Mouse (Mus musculus): ENCODE data around the gene Krt84. TPM values are rescaled to one million over a fixed set of nuclear protein-coding genes. Genes with fewer than 3 reads are reported as not detected.
A peak's percentile ranks its signal among the peaks of the same experiment; 100 is the strongest.
"Not testable (repeated sequence)": the region's sequence is repeated elsewhere in the genome, so short reads cannot be mapped to it uniquely, and the experiment has no call there.

The Krt84 gene
- polyA plus RNA-seq, 1 experiment from 2014 or later: not detected

- not testable (repeated sequence) for H3K4me1 ChIP-seq (ENCODE audit: control insufficient read depth, insufficient read depth, low read length); H3K4me2 ChIP-seq (ENCODE audit: low read depth, low read length); ATAC-seq (ENCODE audit: low read depth); H3K27ac ChIP-seq (replicated peaks; ENCODE audit: low read depth, low read length); H3K36me3 ChIP-seq (ENCODE audit: control insufficient read depth, insufficient read depth, low read length); H3K4me3 ChIP-seq (ENCODE audit: low read depth, low read length); H3K9me3 ChIP-seq (ENCODE audit: control insufficient read depth, low read length); DNase-seq (ENCODE audit: low spot score); H3K9ac ChIP-seq (ENCODE audit: low read depth, low read length); H3K27me3 ChIP-seq (replicated peaks; ENCODE audit: control insufficient read depth, insufficient read depth, low read length)
- WGBS: 73% methylated on average over 2 of the region's 2 CpGs
Observed at GRCm38 (mm10) chr15:101517161-101517560, 15.5 kb downstream of the Krt84 start, which contains the start of gene Gm49425. TSS of gene Gm49425 (minus strand) at chr15:101517261.

GRCm38 (mm10) chr15:101508247-101508646 lies 24.4 kb downstream of the Krt84 start:
- Histone ChIP-seq H3K4me3 (ENCODE audit: low read depth, low read length) (no peak overlapping the region), H3K4me1 (ENCODE audit: control insufficient read depth, insufficient read depth, low read length) (no peaks in the 10 kb centered on the region), H3K4me2 (ENCODE audit: low read depth, low read length) (no peak overlapping the region), H3K9me3 (ENCODE audit: control insufficient read depth, low read length) (no peaks in the 10 kb centered on the region), H3K27me3 (replicated peaks; ENCODE audit: control insufficient read depth, insufficient read depth, low read length) (no peaks in the 10 kb centered on the region), H3K9ac (ENCODE audit: low read depth, low read length) (no peak overlapping the region), H3K27ac (replicated peaks; ENCODE audit: low read depth, low read length) (no peak overlapping the region), H3K36me3 (ENCODE audit: control insufficient read depth, insufficient read depth, low read length) (no peaks in the 10 kb centered on the region)
- 63% methylated on average over 9 of the region's 9 CpGs for WGBS
- DNase-seq (ENCODE audit: low spot score) (peak; percentile 42), ATAC-seq (ENCODE audit: low read depth) (no peak)

GRCm38 (mm10) chr15:101506896-101507758 lies 25.5 kb downstream of the Krt84 start:
- Histone ChIP-seq H3K9me3 (ENCODE audit: control insufficient read depth, low read length) (no peaks in the 10 kb centered on the region), H3K27ac (replicated peaks; ENCODE audit: low read depth, low read length) (no peak overlapping the region), H3K4me1 (ENCODE audit: control insufficient read depth, insufficient read depth, low read length) (no peaks in the 10 kb centered on the region), H3K4me2 (ENCODE audit: low read depth, low read length) (no peak overlapping the region), H3K36me3 (ENCODE audit: control insufficient read depth, insufficient read depth, low read length) (no peaks in the 10 kb centered on the region), H3K27me3 (replicated peaks; ENCODE audit: control insufficient read depth, insufficient read depth, low read length) (no peaks in the 10 kb centered on the region), H3K9ac (ENCODE audit: low read depth, low read length) (no peak overlapping the region), H3K4me3 (ENCODE audit: low read depth, low read length) (no peak overlapping the region)
- no peak for ATAC-seq (ENCODE audit: low read depth)
- no peak for DNase-seq (ENCODE audit: low spot score)
- 42% methylated on average over 14 of the region's 14 CpGs for WGBS

- no peaks in the 10 kb centered on the region for H3K27me3 ChIP-seq (replicated peaks; ENCODE audit: control insufficient read depth, insufficient read depth, low read length)
- ATAC-seq (ENCODE audit: low read depth): no peak
- no peak overlapping the region for H3K9ac ChIP-seq (ENCODE audit: low read depth, low read length)
- H3K27ac ChIP-seq (replicated peaks; ENCODE audit: low read depth, low read length): no peak overlapping the region
- DNase-seq (ENCODE audit: low spot score): peak; percentile 22
- no peak overlapping the region for H3K4me3 ChIP-seq (ENCODE audit: low read depth, low read length)
- H3K4me1 ChIP-seq (ENCODE audit: control insufficient read depth, insufficient read depth, low read length): no peaks in the 10 kb centered on the region
- H3K9me3 ChIP-seq (ENCODE audit: control insufficient read depth, low read length): no peaks in the 10 kb centered on the region
- 69% methylated on average over 2 of the region's 2 CpGs for WGBS
- H3K36me3 ChIP-seq (ENCODE audit: control insufficient read depth, insufficient read depth, low read length): no peaks in the 10 kb centered on the region
- no peak overlapping the region for H3K4me2 ChIP-seq (ENCODE audit: low read depth, low read length)
Observed at GRCm38 (mm10) chr15:101497181-101497580, 35.4 kb downstream of the Krt84 start.

- H3K27ac ChIP-seq (replicated peaks; ENCODE audit: low read depth, low read length): no peak overlapping the region
- H3K27me3 ChIP-seq (replicated peaks; ENCODE audit: control insufficient read depth, insufficient read depth, low read length): no peaks in the 10 kb centered on the region
- no peaks in the 10 kb centered on the region for H3K9me3 ChIP-seq (ENCODE audit: control insufficient read depth, low read length)
- DNase-seq (ENCODE audit: low spot score) (no peak), ATAC-seq (ENCODE audit: low read depth) (no peak)
- no peak overlapping the region for H3K4me3 ChIP-seq (ENCODE audit: low read depth, low read length)
- no peaks in the 10 kb centered on the region for H3K4me1 ChIP-seq (ENCODE audit: control insufficient read depth, insufficient read depth, low read length)
- H3K9ac ChIP-seq (ENCODE audit: low read depth, low read length): no peak overlapping the region
- WGBS: 64% methylated on average over 8 of the region's 8 CpGs
- no peaks in the 10 kb centered on the region for H3K36me3 ChIP-seq (ENCODE audit: control insufficient read depth, insufficient read depth, low read length)
- no peak overlapping the region for H3K4me2 ChIP-seq (ENCODE audit: low read depth, low read length)
Observed at GRCm38 (mm10) chr15:101495266-101495665, 37.4 kb downstream of the Krt84 start.

- no peak overlapping the region for H3K27ac ChIP-seq (replicated peaks; ENCODE audit: low read depth, low read length)
- no peaks in the 10 kb centered on the region for H3K9me3 ChIP-seq (ENCODE audit: control insufficient read depth, low read length)
- no peak overlapping the region for H3K9ac ChIP-seq (ENCODE audit: low read depth, low read length)
- WGBS: 57% methylated on average over 1 of the region's 1 CpGs
- no peak for ATAC-seq (ENCODE audit: low read depth)
- H3K4me1 ChIP-seq (ENCODE audit: control insufficient read depth, insufficient read depth, low read length): no peaks in the 10 kb centered on the region
- no peak for DNase-seq (ENCODE audit: low spot score)
- no peaks in the 10 kb centered on the region for H3K36me3 ChIP-seq (ENCODE audit: control insufficient read depth, insufficient read depth, low read length)
- no peak overlapping the region for H3K4me3 ChIP-seq (ENCODE audit: low read depth, low read length)
- H3K4me2 ChIP-seq (ENCODE audit: low read depth, low read length): no peak overlapping the region
- no peaks in the 10 kb centered on the region for H3K27me3 ChIP-seq (replicated peaks; ENCODE audit: control insufficient read depth, insufficient read depth, low read length)
Observed at GRCm38 (mm10) chr15:101494203-101494602, 38.4 kb downstream of the Krt84 start.

GRCm38 (mm10) chr15:101493713-101494112 lies 38.9 kb downstream of the Krt84 start:
- H3K9me3 ChIP-seq (ENCODE audit: control insufficient read depth, low read length): no peaks in the 10 kb centered on the region
- H3K4me2 ChIP-seq (ENCODE audit: low read depth, low read length): no peak overlapping the region
- no peaks in the 10 kb centered on the region for H3K4me1 ChIP-seq (ENCODE audit: control insufficient read depth, insufficient read depth, low read length)
- H3K36me3 ChIP-seq (ENCODE audit: control insufficient read depth, insufficient read depth, low read length): no peaks in the 10 kb centered on the region
- no peaks in the 10 kb centered on the region for H3K27me3 ChIP-seq (replicated peaks; ENCODE audit: control insufficient read depth, insufficient read depth, low read length)
- no peak overlapping the region for H3K27ac ChIP-seq (replicated peaks; ENCODE audit: low read depth, low read length)
- no peak for ATAC-seq (ENCODE audit: low read depth)
- H3K9ac ChIP-seq (ENCODE audit: low read depth, low read length): no peak overlapping the region
- DNase-seq (ENCODE audit: low spot score): no peak
- no peak overlapping the region for H3K4me3 ChIP-seq (ENCODE audit: low read depth, low read length)
- WGBS: 85% methylated on average over 6 of the region's 6 CpGs

- no peak overlapping the region for H3K27ac ChIP-seq (replicated peaks; ENCODE audit: low read depth, low read length)
- no peaks in the 10 kb centered on the region for H3K4me1 ChIP-seq (ENCODE audit: control insufficient read depth, insufficient read depth, low read length)
- no peaks in the 10 kb centered on the region for H3K9me3 ChIP-seq (ENCODE audit: control insufficient read depth, low read length)
- H3K4me2 ChIP-seq (ENCODE audit: low read depth, low read length): no peak overlapping the region
- H3K9ac ChIP-seq (ENCODE audit: low read depth, low read length): no peak overlapping the region
- no peaks in the 10 kb centered on the region for H3K27me3 ChIP-seq (replicated peaks; ENCODE audit: control insufficient read depth, insufficient read depth, low read length)
- H3K36me3 ChIP-seq (ENCODE audit: control insufficient read depth, insufficient read depth, low read length): no peaks in the 10 kb centered on the region
- DNase-seq (ENCODE audit: low spot score) (no peak), ATAC-seq (ENCODE audit: low read depth) (no peak)
- no peak overlapping the region for H3K4me3 ChIP-seq (ENCODE audit: low read depth, low read length)
- 56% methylated on average over 8 of the region's 8 CpGs for WGBS
Observed at GRCm38 (mm10) chr15:101492718-101493117, 39.9 kb downstream of the Krt84 start.

GRCm38 (mm10) chr15:101491431-101491830 lies 41.2 kb downstream of the Krt84 start, which contains the start of gene Krt83:
TSS of gene Krt83 (minus strand) at chr15:101491512.
- Histone ChIP-seq H3K4me2 (ENCODE audit: low read depth, low read length) (no peak within 1 kb of the TSS), H3K36me3 (ENCODE audit: control insufficient read depth, insufficient read depth, low read length) (no peaks in the 10 kb centered on the region), H3K27ac (replicated peaks; ENCODE audit: low read depth, low read length) (no peak within 1 kb of the TSS), H3K9ac (ENCODE audit: low read depth, low read length) (no peak within 1 kb of the TSS), H3K4me3 (ENCODE audit: low read depth, low read length) (no peak within 1 kb of the TSS), H3K4me1 (ENCODE audit: control insufficient read depth, insufficient read depth, low read length) (no peaks in the 10 kb centered on the region), H3K27me3 (replicated peaks; ENCODE audit: control insufficient read depth, insufficient read depth, low read length) (no peaks in the 10 kb centered on the region), H3K9me3 (ENCODE audit: control insufficient read depth, low read length) (no peaks in the 10 kb centered on the region)
- ATAC-seq (ENCODE audit: low read depth) (no peak), DNase-seq (ENCODE audit: low spot score) (no peak)
- 90% methylated on average over 6 of the region's 6 CpGs for WGBS

Measured in embryonic facial prominence, embryonic 14.5 days (tissue).